Mouse (Mus musculus) kidney, adult 2 months (tissue): ENCODE results near the gene Pate2. TPM values are rescaled to one million over a fixed set of nuclear protein-coding genes. Genes with fewer than 3 reads are reported as not detected.

Source experiments
- DNase-seq: peaks from one replicate; pipeline ENCODE4 v3.0.0; 2021
- H3K27ac ChIP-seq: fragments of 200-500 bp; 2 replicates; pipeline ENCODE4 v1.5.1; 2012; ENCODE audit warnings: low read depth, low read length, control low read depth, inconsistent platforms; ENCODE audit not compliant: insufficient read depth
- H3K27me3 ChIP-seq: fragments of 200-500 bp; replicated peaks from 2 replicates; pipeline ENCODE4 v1.6.1; 2012; ENCODE audit warnings: mild to moderate bottlenecking, moderate library complexity, low read length, inconsistent platforms; ENCODE audit not compliant: control insufficient read depth, insufficient read depth
- H3K36me3 ChIP-seq: fragments of 200-500 bp; 2 replicates; pipeline ENCODE4 v1.6.1; 2012; ENCODE audit warnings: mild to moderate bottlenecking, moderate library complexity, low read length, inconsistent platforms; ENCODE audit not compliant: control insufficient read depth, insufficient read depth
- H3K4me1 ChIP-seq: fragments of 200-500 bp; 2 replicates; pipeline ENCODE4 v1.6.1; 2011; ENCODE audit warnings: low read length; ENCODE audit not compliant: control insufficient read depth, insufficient read depth
- H3K4me3 ChIP-seq: fragments of 200-500 bp; 2 replicates; pipeline ENCODE4 v1.5.1; 2011; ENCODE audit warnings: mild to moderate bottlenecking, low read depth, low read length, control low read depth; ENCODE audit not compliant: insufficient read depth
- CTCF ChIP-seq: fragments of 200-500 bp; conservative IDR thresholded peaks from 2 replicates; pipeline ENCODE4 v1.5.1; 2011; ENCODE audit warnings: low read depth, mild to moderate bottlenecking, control low read depth, low read length, moderate library complexity, mixed read lengths; ENCODE audit not compliant: insufficient read depth, insufficient read length
- POLR2A ChIP-seq: fragments of 200-500 bp; IDR thresholded peaks from one replicate; pipeline ENCODE4 v1.6.1; 2011; ENCODE audit warnings: low read depth, low read length, control low read depth
- WGBS: fragments of 180-500 bp; shearing (Covaris S2); methylation state at CpG from one replicate; pipeline ENCODE4 v1.1.7; 2018; 5-methylcytosine and 5-hydroxymethylcytosine counted together
- polyA plus RNA-seq: library from polyadenylated mRNA; depleted of rRNA; stranded (reverse); fragments of >200 nt; gene quantifications from 2 replicates; pipeline ENCODE4 v1.2.3, GENCODE M21; 2012

The Pate2 gene
- polyA plus RNA-seq, 1 experiment, result 0.05 TPM

- no peak for DNase-seq
- no peak overlapping the region for H3K4me3 ChIP-seq
- H3K27ac ChIP-seq, result no peak overlapping the region
- no peaks in the 10 kb centered on the region for H3K4me1 ChIP-seq
- no peaks in the 10 kb centered on the region for H3K36me3 ChIP-seq
- H3K27me3 ChIP-seq, result no peaks in the 10 kb centered on the region
- WGBS, result 64% methylated on average over 6 of the region's 6 CpGs
- TF ChIP-seq CTCF (no peak), POLR2A (no peak)
Observed at GRCm38 (mm10) chr9:35541941-35542340, 28.1 kb upstream of the Pate2 start.

- H3K27ac ChIP-seq, result no peak overlapping the region
- no peaks in the 10 kb centered on the region for H3K27me3 ChIP-seq
- no peak overlapping the region for H3K4me3 ChIP-seq
- no peak for DNase-seq
- 84% methylated on average over 14 of the region's 14 CpGs for WGBS
- H3K36me3 ChIP-seq, result no peaks in the 10 kb centered on the region
- no peaks in the 10 kb centered on the region for H3K4me1 ChIP-seq
- TF ChIP-seq CTCF (no peak), POLR2A (no peak)
Observed at GRCm38 (mm10) chr9:35543099-35543860, 26.8 kb upstream of the Pate2 start.

GRCm38 (mm10) chr9:35544666-35545065, 25.4 kb upstream of the Pate2 start:
- Histone ChIP-seq H3K4me3 (no peak overlapping the region), H3K36me3 (no peaks in the 10 kb centered on the region), H3K27ac (no peak overlapping the region), H3K27me3 (no peaks in the 10 kb centered on the region), H3K4me1 (no peaks in the 10 kb centered on the region)
- peak; percentile 36 for DNase-seq
- 54% methylated on average over 2 of the region's 2 CpGs for WGBS
- no peak for TF ChIP-seq POLR2A
- no peak for TF ChIP-seq CTCF

DNA sequence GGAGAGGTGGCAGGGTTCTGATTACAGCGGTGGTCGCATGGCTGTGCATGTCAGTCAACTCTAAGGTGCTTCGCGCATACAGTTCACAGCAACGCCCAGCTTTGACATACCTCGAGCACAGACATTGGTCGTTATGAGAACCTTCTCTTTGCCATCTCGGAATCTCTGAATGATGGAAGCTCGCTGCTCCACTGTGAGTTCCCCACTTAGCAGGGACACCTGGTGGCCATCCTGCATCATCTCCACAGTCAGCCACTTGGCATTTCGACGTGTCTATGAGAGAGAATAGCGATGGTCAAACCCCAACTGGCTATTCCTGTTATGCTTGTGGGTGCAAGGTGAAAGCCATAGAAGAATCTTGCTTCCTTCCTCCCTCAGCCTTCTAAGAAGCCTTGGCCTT, 24.4 kb upstream of the Pate2 start:
- WGBS, result 72% methylated on average over 12 of the region's 12 CpGs
- Histone ChIP-seq H3K4me1 (no peaks in the 10 kb centered on the region), H3K27me3 (no peaks in the 10 kb centered on the region), H3K36me3 (no peaks in the 10 kb centered on the region), H3K27ac (no peak overlapping the region), H3K4me3 (no peak overlapping the region)
- DNase-seq, result no peak
- TF ChIP-seq CTCF (no peak), POLR2A (no peak)

GRCm38 (mm10) chr9:35546745-35547144, 23.3 kb upstream of the Pate2 start:
- no peak overlapping the region for H3K27ac ChIP-seq
- no peak overlapping the region for H3K4me3 ChIP-seq
- no peak for DNase-seq
- no peaks in the 10 kb centered on the region for H3K36me3 ChIP-seq
- WGBS, result 66% methylated on average over 9 of the region's 9 CpGs
- no peaks in the 10 kb centered on the region for H3K4me1 ChIP-seq
- no peaks in the 10 kb centered on the region for H3K27me3 ChIP-seq
- TF ChIP-seq CTCF, result no peak
- TF ChIP-seq POLR2A, result no peak

DNA sequence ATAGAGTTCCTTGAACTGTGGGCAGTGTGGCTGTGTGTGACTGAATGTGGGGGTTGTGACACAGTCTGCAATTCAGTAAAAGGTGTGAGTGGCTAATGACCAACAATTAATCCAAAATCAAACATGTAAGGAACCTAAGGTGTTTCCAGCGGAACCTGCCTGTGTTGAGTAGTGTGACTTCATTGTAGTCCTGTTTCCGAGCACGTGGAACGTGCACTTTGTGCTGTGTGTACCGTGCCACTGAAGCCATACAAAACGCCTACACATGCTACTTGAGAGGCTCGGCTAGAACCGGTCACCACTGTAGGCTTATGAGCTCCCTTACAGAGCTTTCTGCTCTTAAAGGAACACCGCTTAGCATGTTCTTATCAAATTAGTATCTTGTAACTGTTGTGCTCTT, 21.6 kb upstream of the Pate2 start:
- no peaks in the 10 kb centered on the region for H3K4me1 ChIP-seq
- H3K27me3 ChIP-seq, result no peaks in the 10 kb centered on the region
- TF ChIP-seq POLR2A (no peak), CTCF (no peak)
- H3K36me3 ChIP-seq, result no peaks in the 10 kb centered on the region
- 63% methylated on average over 9 of the region's 9 CpGs for WGBS
- no peak for DNase-seq
- no peak overlapping the region for H3K4me3 ChIP-seq
- H3K27ac ChIP-seq, result no peak overlapping the region

GRCm38 (mm10) chr9:35556494-35557102, 13.5 kb upstream of the Pate2 start:
- Histone ChIP-seq H3K4me1 (no peaks in the 10 kb centered on the region; the same call in 1 of the 2 replicates), H3K27me3 (no peaks in the 10 kb centered on the region), H3K4me3 (no peak overlapping the region), H3K36me3 (no peaks in the 10 kb centered on the region), H3K27ac (no peak overlapping the region)
- TF ChIP-seq CTCF (no peak), POLR2A (no peak)
- WGBS, result 73% methylated on average over 12 of the region's 12 CpGs
- DNase-seq, result no peak
